Mouse (Mus musculus) ES-Bruce4 (cell line): ENCODE results near the gene Cpsf6.

Experiments
- CTCF ChIP-seq: IDR thresholded peaks from one replicate; pipeline ENCODE4 v1.8.1; 2011; ENCODE audit warnings: low read depth, low read length
- EP300 ChIP-seq: IDR thresholded peaks from 2 replicates; pipeline ENCODE4 v1.6.1; 2011; ENCODE audit warnings: low read depth, low read length; ENCODE audit not compliant: insufficient read depth
- POLR2A ChIP-seq: IDR thresholded peaks from one replicate; pipeline ENCODE4 v1.8.1; 2011; ENCODE audit warnings: low read length; ENCODE audit not compliant: insufficient read depth

DNA sequence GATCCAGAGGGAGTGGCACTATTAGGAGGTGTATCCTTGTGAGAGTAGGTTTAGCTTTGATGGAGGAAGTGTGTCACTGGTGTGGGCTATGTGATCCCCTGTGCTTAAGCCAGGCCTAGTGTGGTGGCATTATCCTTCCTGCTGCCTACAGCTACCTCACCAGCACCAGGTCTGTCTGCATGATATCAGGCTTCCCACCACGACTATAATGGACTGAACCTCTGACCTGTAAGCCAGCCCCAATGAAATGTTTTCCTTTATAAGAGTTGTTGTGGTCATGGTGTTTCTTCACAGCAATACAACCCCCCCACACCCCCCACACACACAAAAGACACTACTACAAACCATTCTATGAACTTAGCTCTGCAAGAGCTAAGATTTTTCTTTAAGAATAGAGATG is 34.9 kb upstream of the Cpsf6 start:
- TF ChIP-seq POLR2A = no peak
- TF ChIP-seq CTCF = no peak
- TF ChIP-seq EP300 = no peak
